In the genomic region with DNA sequence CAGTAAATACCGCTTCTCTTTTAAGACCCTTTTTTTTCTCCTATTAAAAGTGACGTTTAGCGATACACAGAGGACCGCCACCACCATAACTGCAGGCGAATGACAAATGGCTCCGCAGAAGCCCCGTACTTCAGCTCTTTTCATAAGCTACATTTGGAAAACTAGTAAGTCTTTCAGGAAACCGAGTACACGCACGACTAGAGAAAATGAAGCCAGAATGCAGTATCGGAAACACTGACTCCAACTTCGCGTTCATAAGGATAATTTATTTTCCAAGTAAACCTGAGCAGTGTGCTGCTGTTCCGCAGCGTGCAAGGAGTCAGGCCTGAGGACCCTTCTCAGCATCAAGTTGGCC, we compare ENCODE assay signal across 10 mouse cellular contexts.
DNase-seq lines count a peak whose midpoint lies in the region; ATAC-seq and TF ChIP-seq lines count a peak whose summit lies in the region.
"Had no signal": no experiment of that assay in that cellular context is flagged by ENCODE, and none has a peak within 500 bp of the region (broad histone marks: within the 10 kb centered on the region; RNA-seq: fewer than 3 reads in every experiment).

No protein-coding gene starts in this region.

- no peak for ATAC-seq in liver, embryonic 11.5 days (replicated peaks; ENCODE audit: low FRiP score)
- ATAC-seq in limb, embryonic 11.5 days (ENCODE audit: insufficient number of reproducible peaks, low FRiP score, low TSS enrichment, low read depth) = no peak
- ATAC-seq: Patski had no signal

- peak overlapping the region; percentile 62 for H3K4me2 ChIP-seq in liver, embryonic 11.5 days
- H3K4me2 ChIP-seq in limb, embryonic 11.5 days (ENCODE audit: low read depth, severe bottlenecking) = peak overlapping the region; percentile 60

- H3K9ac ChIP-seq in liver, embryonic 11.5 days (ENCODE audit: low read depth, low read length) = no peak overlapping the region
- no peak overlapping the region for H3K9ac ChIP-seq in limb, embryonic 11.5 days (ENCODE audit: low read length)

- 42% methylated on average over 15 of the region's 15 CpGs for WGBS in liver, embryonic 11.5 days
- 22% methylated on average over 15 of the region's 15 CpGs for WGBS in limb, embryonic 11.5 days
- 14% methylated on average over 15 of the region's 15 CpGs for WGBS in olfactory bulb, adult 2 months

- H3K4me1 ChIP-seq in liver, embryonic 11.5 days (replicated peaks; ENCODE audit: control insufficient read depth, insufficient read depth, low read length) = no peaks in the 10 kb centered on the region
- no peaks in the 10 kb centered on the region for H3K4me1 ChIP-seq in embryonic fibroblast, embryonic 13.5 days (ENCODE audit: control insufficient read depth, insufficient read depth, low read length)
- H3K4me1 ChIP-seq in limb, embryonic 11.5 days (ENCODE audit: control insufficient read depth, insufficient read depth, low read length) = peaks cover 7% of the 10 kb centered on the region
- H3K4me1 ChIP-seq in olfactory bulb, adult 2 months (ENCODE audit: control insufficient read depth, insufficient read depth, low read length) = peaks cover 8% of the 10 kb centered on the region

- DNase-seq in liver, embryonic 11.5 days (ENCODE audit: low spot score) = no peak
- DNase-seq in liver = no peak
- no peak for DNase-seq in limb, embryonic 11.5 days (ENCODE audit: low spot score)
- DNase-seq in urinary bladder, postnatal 4 days (ENCODE audit: low spot score in 2 of 2) = no peak
- DNase-seq in B cell, adult 2 months = no peak

- H3K36me3 ChIP-seq in liver, embryonic 11.5 days (ENCODE audit: control insufficient read depth, insufficient read depth, low read length) = no peaks in the 10 kb centered on the region
- H3K36me3 ChIP-seq in limb, embryonic 11.5 days (ENCODE audit: control insufficient read depth, insufficient read depth, low read length) = no peaks in the 10 kb centered on the region

- peak overlapping the region; percentile 24 for H3K4me3 ChIP-seq in liver, embryonic 11.5 days (ENCODE audit: low read depth, low read length)
- peak overlapping the region; percentile 34 for H3K4me3 ChIP-seq in embryonic fibroblast, embryonic 13.5 days (ENCODE audit: insufficient read depth, low read length)
- H3K4me3 ChIP-seq in limb, embryonic 11.5 days (ENCODE audit: low read depth, low read length) = peak overlapping the region; percentile 38
- peak overlapping the region; percentile 21; the same call in 1 of the 2 replicates for H3K4me3 ChIP-seq in olfactory bulb, adult 2 months (ENCODE audit: insufficient read depth, low read depth, low read length)
- H3K4me3 ChIP-seq: erythroblast, embryonic 14.5 days had no signal

- no peak for TF ChIP-seq POLR2A in embryonic fibroblast, embryonic 13.5 days (IDR thresholded peaks at IDR 0.05; ENCODE audit: low read depth, low read length)
- TF ChIP-seq POLR2A in olfactory bulb, adult 2 months (IDR thresholded peaks at IDR 0.05; ENCODE audit: insufficient read depth, low read depth, low read length) = no peak

- no peak for TF ChIP-seq CTCF in embryonic fibroblast, embryonic 13.5 days (IDR thresholded peaks at IDR 0.05; ENCODE audit: borderline replicate concordance, insufficient read depth, low read length)
- TF ChIP-seq CTCF in olfactory bulb, adult 2 months (IDR thresholded peaks at IDR 0.05; ENCODE audit: insufficient read depth, low read depth, low read length) = no peak

- peaks cover 9% of the 10 kb centered on the region for H3K27me3 ChIP-seq in liver, embryonic 11.5 days (replicated peaks; ENCODE audit: control insufficient read depth, insufficient read depth, low read length)
- H3K27me3 ChIP-seq in limb, embryonic 11.5 days (ENCODE audit: control insufficient read depth, insufficient read depth, low read length) = no peaks in the 10 kb centered on the region
- H3K27me3 ChIP-seq: Patski had no signal

- H3K9me3 ChIP-seq in liver, embryonic 11.5 days (ENCODE audit: control insufficient read depth, low read length) = no peaks in the 10 kb centered on the region
- no peaks in the 10 kb centered on the region for H3K9me3 ChIP-seq in limb, embryonic 11.5 days (ENCODE audit: control insufficient read depth, low read length)

- H3K27ac ChIP-seq in liver, embryonic 11.5 days (ENCODE audit: low read depth, low read length) = no peak overlapping the region
- H3K27ac ChIP-seq in embryonic fibroblast, embryonic 13.5 days (ENCODE audit: insufficient read depth, low read length) = no peak overlapping the region
- no peak overlapping the region for H3K27ac ChIP-seq in limb, embryonic 11.5 days (replicated peaks; ENCODE audit: low read depth, low read length)
- no peak overlapping the region for H3K27ac ChIP-seq in olfactory bulb, adult 2 months (ENCODE audit: insufficient read depth, low read depth, low read length)
- H3K27ac ChIP-seq: macrophage had no signal
